Mouse (Mus musculus) limb, embryonic 15.5 days (tissue): Measurements from ENCODE around the gene Eif3j1. TPM values are rescaled to one million over a fixed set of nuclear protein-coding genes. Genes with fewer than 3 reads are reported as not detected.
A peak's percentile ranks its signal among the peaks of the same experiment; 100 is the strongest.
"Not testable (repeated sequence)": the region's sequence is repeated elsewhere in the genome, so short reads cannot be mapped to it uniquely, and the experiment has no call there.

ENCODE experiments used
- ATAC-seq: fragments of 200-750 bp; cut with Nextera tagmentation; 2 replicates; pipeline ENCODE4 v1.8.0; 2017; ENCODE audit warnings: low read depth, moderate TSS enrichment; ENCODE audit not compliant: insufficient number of reproducible peaks, low FRiP score, low TSS enrichment
- H3K27ac ChIP-seq: fragments of 300-500 bp; sonication (generic); 2 replicates; pipeline ENCODE4 v1.5.1; 2015; ENCODE audit warnings: moderate library complexity, mild to moderate bottlenecking, inconsistent platforms
- H3K27me3 ChIP-seq: fragments of 300-500 bp; sonication (generic); 2 replicates; pipeline ENCODE4 v1.6.1; 2015; ENCODE audit warnings: inconsistent platforms
- H3K36me3 ChIP-seq: fragments of 300-500 bp; sonication (generic); 2 replicates; pipeline ENCODE4 v1.6.1; 2015; ENCODE audit warnings: inconsistent platforms
- H3K4me1 ChIP-seq: fragments of 300-500 bp; sonication (generic); 2 replicates; pipeline ENCODE4 v1.6.1; 2015; ENCODE audit warnings: inconsistent platforms
- H3K4me2 ChIP-seq: fragments of 300-500 bp; sonication (generic); 2 replicates; pipeline ENCODE4 v1.6.1; 2015; ENCODE audit warnings: mild to moderate bottlenecking, inconsistent platforms
- H3K4me3 ChIP-seq: fragments of 300-500 bp; sonication (generic); 2 replicates; pipeline ENCODE4 v1.5.1; 2015; ENCODE audit warnings: mild to moderate bottlenecking, inconsistent platforms
- H3K9ac ChIP-seq: fragments of 300-500 bp; sonication (generic); 2 replicates; pipeline ENCODE4 v1.6.1; 2015; ENCODE audit warnings: inconsistent platforms
- H3K9me3 ChIP-seq: fragments of 300-500 bp; sonication (generic); 2 replicates; pipeline ENCODE4 v1.6.1; 2016; ENCODE audit warnings: inconsistent platforms
- WGBS: fragments of 180-500 bp; shearing (Covaris S2); methylation state at CpG from one replicate; pipeline ENCODE4 v1.1.7; 2015; 5-methylcytosine and 5-hydroxymethylcytosine counted together
- polyA plus RNA-seq: library from polyadenylated mRNA; unstranded; fragments of >200 nt; fragmentation: Nextera tagmentation; extraction: Ambion mirVana; gene quantifications from 2 replicates; pipeline ENCODE4 v1.2.1, GENCODE M21; 2015

Gene Eif3j1
- polyA plus RNA-seq, 1 experiment from 2014 or later, result 11.5 TPM

GRCm38 (mm10) chr2:122059365-122060115 is 31.2 kb downstream of the Eif3j1 start:
- Histone ChIP-seq H3K27ac (no peak overlapping the region), H3K9me3 (no peaks in the 10 kb centered on the region), H3K9ac (no peak overlapping the region), H3K4me3 (no peak overlapping the region), H3K4me1 (no peaks in the 10 kb centered on the region), H3K27me3 (no peaks in the 10 kb centered on the region), H3K4me2 (no peak overlapping the region), H3K36me3 (peaks cover 39% of the 10 kb centered on the region)
- ATAC-seq, result no peak
- 87% methylated on average over 11 of the region's 11 CpGs for whole genome bisulfite sequencing

GRCm38 (mm10) chr2:122065200-122065969 is 37.0 kb downstream of the Eif3j1 start:
- WGBS, result 47% methylated on average over 14 of the region's 14 CpGs
- no peak overlapping the region for H3K4me3 ChIP-seq
- H3K9me3 ChIP-seq, result no peaks in the 10 kb centered on the region
- ATAC-seq, result 0 out of 2 replicates have a peak, but pooled peaks have one; percentile 19
- no peak overlapping the region for H3K9ac ChIP-seq
- peaks cover 38% of the 10 kb centered on the region for H3K36me3 ChIP-seq
- no peaks in the 10 kb centered on the region for H3K4me1 ChIP-seq
- no peaks in the 10 kb centered on the region for H3K27me3 ChIP-seq
- no peak overlapping the region for H3K27ac ChIP-seq
- H3K4me2 ChIP-seq, result no peak overlapping the region

GRCm38 (mm10) chr2:122066241-122066640 is 37.9 kb downstream of the Eif3j1 start:
- no peak overlapping the region for H3K27ac ChIP-seq
- peaks cover 45% of the 10 kb centered on the region for H3K36me3 ChIP-seq
- no peak overlapping the region for H3K4me2 ChIP-seq
- H3K27me3 ChIP-seq, result no peaks in the 10 kb centered on the region
- H3K9me3 ChIP-seq, result no peaks in the 10 kb centered on the region
- 58% methylated on average over 8 of the region's 8 CpGs for WGBS
- no peak for ATAC-seq
- H3K9ac ChIP-seq, result no peak overlapping the region
- no peak overlapping the region for H3K4me3 ChIP-seq
- no peaks in the 10 kb centered on the region for H3K4me1 ChIP-seq

GRCm38 (mm10) chr2:122069144-122069912 is 41.0 kb downstream of the Eif3j1 start:
- Histone ChIP-seq H3K27me3 (no peaks in the 10 kb centered on the region), H3K27ac (no peak overlapping the region), H3K4me1 (no peaks in the 10 kb centered on the region), H3K36me3 (peaks cover 50% of the 10 kb centered on the region), H3K4me3 (no peak overlapping the region), H3K4me2 (no peak overlapping the region), H3K9ac (no peak overlapping the region), H3K9me3 (no peaks in the 10 kb centered on the region)
- 86% methylated on average over 6 of the region's 6 CpGs for WGBS
- ATAC-seq, result no peak

- H3K4me2 ChIP-seq, result no peak overlapping the region
- H3K27me3 ChIP-seq, result no peaks in the 10 kb centered on the region
- ATAC-seq, result no peak
- H3K4me1 ChIP-seq, result no peaks in the 10 kb centered on the region
- H3K4me3 ChIP-seq, result no peak overlapping the region
- H3K27ac ChIP-seq, result no peak overlapping the region
- H3K36me3 ChIP-seq, result peaks cover 52% of the 10 kb centered on the region
- H3K9me3 ChIP-seq, result no peaks in the 10 kb centered on the region
- no peak overlapping the region for H3K9ac ChIP-seq
- 40% methylated on average over 5 of the region's 5 CpGs for WGBS
Measured at GRCm38 (mm10) chr2:122069922-122070321, 41.6 kb downstream of the Eif3j1 start.

GRCm38 (mm10) chr2:122081728-122082456 is 53.5 kb downstream of the Eif3j1 start:
- Histone ChIP-seq H3K4me1 (no peaks in the 10 kb centered on the region), H3K27me3 (no peaks in the 10 kb centered on the region), H3K4me3 (no peak overlapping the region), H3K9me3 (no peaks in the 10 kb centered on the region), H3K36me3 (peaks cover 55% of the 10 kb centered on the region), H3K9ac (no peak overlapping the region), H3K27ac (no peak overlapping the region), H3K4me2 (no peak overlapping the region)
- 34% methylated on average over 7 of the region's 7 CpGs for WGBS
- no peak for ATAC-seq

- no peaks in the 10 kb centered on the region for H3K9me3 ChIP-seq
- no peak overlapping the region for H3K27ac ChIP-seq
- H3K9ac ChIP-seq, result no peak overlapping the region
- H3K4me3 ChIP-seq, result no peak overlapping the region
- no peak overlapping the region for H3K4me2 ChIP-seq
- H3K4me1 ChIP-seq, result no peaks in the 10 kb centered on the region
- no peaks in the 10 kb centered on the region for H3K27me3 ChIP-seq
- ATAC-seq, result no peak
- WGBS, result 73% methylated on average over 4 of the region's 4 CpGs
- peaks cover 54% of the 10 kb centered on the region for H3K36me3 ChIP-seq
Measured at GRCm38 (mm10) chr2:122086446-122086845, 58.1 kb downstream of the Eif3j1 start.

GRCm38 (mm10) chr2:122093844-122094243 is 65.5 kb downstream of the Eif3j1 start:
- Histone ChIP-seq H3K4me2 (no peak overlapping the region), H3K4me3 (no peak overlapping the region), H3K4me1 (no peaks in the 10 kb centered on the region), H3K9ac (no peak overlapping the region), H3K27me3 (no peaks in the 10 kb centered on the region), H3K9me3 (no peaks in the 10 kb centered on the region), H3K27ac (no peak overlapping the region), H3K36me3 (peaks cover 64% of the 10 kb centered on the region)
- 80% methylated on average over 4 of the region's 4 CpGs for WGBS
- ATAC-seq, result no peak

- not testable (repeated sequence) for H3K4me3 ChIP-seq, ATAC-seq, H3K9me3 ChIP-seq, H3K4me2 ChIP-seq, H3K27ac ChIP-seq, H3K27me3 ChIP-seq, H3K4me1 ChIP-seq, H3K9ac ChIP-seq
- H3K36me3 ChIP-seq, result peaks cover 82% of the 10 kb centered on the region
- WGBS, result 88% methylated on average over 5 of the region's 5 CpGs
Measured at GRCm38 (mm10) chr2:122097686-122098085, 69.3 kb downstream of the Eif3j1 start.

GRCm38 (mm10) chr2:122102070-122102469 is 73.7 kb downstream of the Eif3j1 start:
- no peak overlapping the region for H3K9ac ChIP-seq
- no peak overlapping the region for H3K4me3 ChIP-seq
- H3K27me3 ChIP-seq, result no peaks in the 10 kb centered on the region
- H3K36me3 ChIP-seq, result peaks cover 74% of the 10 kb centered on the region
- ATAC-seq, result no peak
- no peak overlapping the region for H3K4me2 ChIP-seq
- no peak overlapping the region for H3K27ac ChIP-seq
- H3K4me1 ChIP-seq, result no peaks in the 10 kb centered on the region
- H3K9me3 ChIP-seq, result no peaks in the 10 kb centered on the region
